Mouse (Mus musculus) large intestine, adult 2 months (tissue): ENCODE measurements around the gene Gab1. TPM values are rescaled to one million over a fixed set of nuclear protein-coding genes. Genes with fewer than 3 reads are reported as not detected.

Experiments used
- DNase-seq: peaks from one replicate; pipeline ENCODE4 v3.0.0-alpha.2; 2012; ENCODE audit warnings: low read depth, low spot score
- WGBS: fragments of 180-500 bp; shearing (Covaris S2); methylation state at CpG from one replicate; pipeline ENCODE4 v1.1.7; 2018; 5-methylcytosine and 5-hydroxymethylcytosine counted together
- polyA plus RNA-seq: library from polyadenylated mRNA; depleted of rRNA; stranded (reverse); fragments of >200 nt; gene quantifications from 2 replicates; pipeline ENCODE4 v1.2.3, GENCODE M21; 2012; rRNA removed

Gab1 gene
- 10.5 and 13.4 TPM in 2 replicates for polyA plus RNA-seq

- 2% methylated on average over 68 of the region's 70 CpGs for WGBS
- DNase-seq, result no peak
Observed at GRCm38 (mm10) chr8:80880196-80881106, at the start of gene Gab1. Gab1 (minus strand) TSS chr8:80880519.

DNA sequence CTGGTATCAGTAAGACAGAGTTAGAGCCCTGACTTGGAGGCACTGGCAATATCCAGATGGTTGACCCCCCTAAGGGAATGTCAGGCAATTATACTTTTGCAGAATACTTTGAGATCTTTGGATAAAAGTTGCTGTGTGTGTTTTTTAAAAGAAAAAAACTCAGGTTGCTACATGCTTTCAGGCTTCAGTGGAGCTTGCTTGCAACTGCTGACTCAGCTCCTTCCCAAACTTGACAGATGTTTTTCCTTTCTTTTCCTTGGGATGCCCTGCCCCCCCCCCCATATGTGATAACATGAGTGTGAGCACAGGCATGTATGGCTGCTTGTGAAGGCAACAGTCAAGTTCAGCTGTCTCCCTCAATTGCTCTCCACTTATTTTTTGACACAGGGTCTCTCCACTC, 48.5 kb upstream of the Gab1 start:
- DNase-seq, result no peak

GRCm38 (mm10) chr8:80923794-80924316, 43.5 kb upstream of the Gab1 start:
- DNase-seq, result no peak
- 66% methylated on average over 9 of the region's 9 CpGs for WGBS

GRCm38 (mm10) chr8:80922642-80923041, 42.3 kb upstream of the Gab1 start:
- 56% methylated on average over 6 of the region's 6 CpGs for WGBS
- no peak for DNase-seq

DNA sequence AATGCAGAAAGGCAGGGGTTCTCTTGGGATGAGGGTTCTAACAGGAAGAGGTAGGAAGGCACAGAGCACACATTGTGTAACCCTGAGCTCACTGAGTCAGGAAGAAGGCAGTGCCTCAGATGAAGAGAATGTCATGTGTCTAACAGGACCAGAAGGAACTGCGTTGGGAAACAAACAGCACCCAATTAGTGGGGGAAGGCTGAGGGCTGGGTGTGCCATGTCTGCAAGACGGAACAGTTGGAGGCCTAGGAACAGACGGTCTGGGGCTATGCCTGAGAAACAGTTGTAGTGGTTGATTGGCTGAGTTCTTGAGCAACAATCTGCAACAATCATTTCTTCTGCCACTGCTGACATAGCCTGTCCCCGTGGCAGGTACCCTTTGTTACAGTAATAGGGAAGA, 38.8 kb upstream of the Gab1 start:
- DNase-seq, result no peak
- WGBS, result 68% methylated on average over 4 of the region's 4 CpGs

GRCm38 (mm10) chr8:80918531-80918930, 38.2 kb upstream of the Gab1 start:
- WGBS, result 91% methylated on average over 6 of the region's 6 CpGs
- no peak for DNase-seq

GRCm38 (mm10) chr8:80916463-80917235, 36.3 kb upstream of the Gab1 start:
- no peak for DNase-seq
- 69% methylated on average over 11 of the region's 11 CpGs for WGBS

DNA sequence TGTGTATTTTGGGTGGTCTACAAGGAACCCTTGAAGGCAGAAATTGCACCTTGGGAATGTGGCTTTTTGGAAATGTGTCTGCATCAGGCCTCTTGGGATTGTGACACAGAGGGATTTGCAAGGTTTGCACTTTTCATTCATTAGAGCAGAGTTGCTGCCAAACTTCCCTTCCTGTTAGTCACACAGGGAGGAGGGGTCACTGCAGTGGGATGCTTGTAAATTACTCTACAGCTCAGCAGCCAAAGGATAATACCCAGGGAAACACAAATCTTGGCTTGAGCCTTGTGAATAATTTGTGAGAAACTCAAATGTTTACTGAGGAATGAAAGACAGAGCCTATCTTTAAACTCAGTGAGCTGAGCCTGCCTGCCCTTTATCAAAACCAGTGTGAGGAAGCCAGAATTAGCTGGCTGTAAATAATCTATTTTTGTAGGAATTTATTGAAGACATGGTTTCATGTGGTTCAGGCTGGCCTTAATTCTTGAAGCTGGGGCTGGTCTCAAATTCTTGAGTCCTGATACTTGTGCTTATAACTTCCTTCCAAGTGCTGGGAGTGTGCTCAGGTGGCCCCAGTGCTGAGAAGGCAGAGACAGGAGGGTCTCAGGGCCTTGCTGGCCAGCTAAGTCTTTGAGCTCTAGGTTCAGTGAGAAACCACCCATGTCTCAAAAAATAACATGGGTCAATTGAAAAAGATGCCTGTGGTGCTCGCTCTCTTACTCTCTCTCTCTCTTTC, 32.9 kb upstream of the Gab1 start:
- DNase-seq, result no peak
- WGBS, result 95% methylated on average over 1 of the region's 1 CpGs

DNA sequence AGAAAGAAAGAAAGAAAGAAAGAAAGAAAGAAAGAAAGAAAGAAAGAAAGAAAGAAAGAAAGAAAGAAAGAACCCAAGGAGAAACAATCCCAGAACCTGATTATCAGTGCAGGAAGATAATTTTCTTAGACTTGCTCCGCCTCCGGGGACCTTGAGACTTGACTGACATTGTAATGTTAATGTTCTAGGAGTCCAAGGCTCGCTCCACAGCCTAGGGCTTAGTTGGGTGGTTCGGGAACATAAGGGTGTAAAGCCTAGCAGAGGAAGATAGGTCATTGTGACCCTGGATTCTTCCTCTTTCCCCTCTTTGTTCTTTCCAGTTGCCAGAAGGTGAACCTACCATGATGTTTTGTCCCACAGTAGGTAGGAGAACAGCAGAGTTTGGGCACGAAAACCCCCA, 31.1 kb upstream of the Gab1 start:
- no peak for DNase-seq
- 77% methylated on average over 5 of the region's 5 CpGs for WGBS

DNA sequence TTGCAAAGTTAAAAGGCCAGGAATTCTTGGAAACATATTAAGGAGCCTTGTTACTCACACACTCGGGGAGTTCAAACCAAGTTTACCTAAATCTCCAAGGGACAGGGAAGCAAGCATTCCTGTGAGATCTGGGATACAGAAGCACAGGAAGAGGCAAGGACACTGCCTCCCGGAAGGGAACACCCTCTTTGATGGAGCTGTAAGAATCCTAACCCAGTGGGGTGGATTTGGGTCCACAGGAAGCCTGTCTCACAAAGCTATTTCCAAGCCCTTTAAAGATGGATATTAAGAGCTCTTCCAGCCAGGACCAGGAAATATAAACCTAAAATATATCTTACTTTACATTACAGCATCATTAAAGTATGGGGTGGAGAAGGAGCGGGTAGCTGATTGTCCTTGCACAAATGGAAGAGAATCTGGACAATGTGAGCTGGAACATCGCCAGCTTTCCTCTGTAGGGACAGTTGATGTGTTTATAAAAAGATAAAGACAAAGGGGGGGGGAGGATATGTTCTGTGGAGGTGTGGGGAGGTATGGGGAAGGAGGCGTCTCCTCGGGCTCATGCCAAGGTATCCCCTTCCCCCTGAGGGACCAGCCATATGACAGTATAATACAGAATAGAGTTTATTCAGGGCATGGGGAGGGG, 28.1 kb upstream of the Gab1 start:
- 50% methylated on average over 6 of the region's 6 CpGs for WGBS

DNA sequence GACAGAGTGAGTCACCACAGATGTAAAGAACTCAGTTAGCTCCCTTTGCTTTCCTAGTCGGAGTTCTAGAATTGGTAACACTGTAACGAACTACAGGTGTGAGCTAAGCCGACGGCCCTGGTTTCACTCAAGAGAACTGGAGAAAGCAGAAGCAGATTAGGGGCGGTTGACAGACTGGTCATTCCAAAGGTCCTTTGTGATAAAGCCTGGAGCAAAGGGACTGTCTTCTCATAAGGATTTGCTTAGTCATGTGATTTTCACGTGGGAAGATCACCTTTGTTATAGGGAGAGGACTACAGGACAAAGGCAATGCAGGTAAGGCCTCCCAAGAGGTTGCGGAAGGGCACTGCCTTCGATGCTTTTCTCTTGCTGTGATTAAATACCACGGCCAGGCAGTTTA, 22.0 kb upstream of the Gab1 start:
- WGBS, result 76% methylated on average over 9 of the region's 9 CpGs

More for the DNA sequence above, 28.1 kb upstream of the Gab1 start:
- no peak for DNase-seq

GRCm38 (mm10) chr8:80899364-80899763, 19.0 kb upstream of the Gab1 start:
- no peak for DNase-seq

More for the DNA sequence above, 22.0 kb upstream of the Gab1 start:
- DNase-seq, result no peak

- DNase-seq, result no peak
- 69% methylated on average over 5 of the region's 5 CpGs for WGBS
Observed at GRCm38 (mm10) chr8:80896026-80896425, 15.7 kb upstream of the Gab1 start.

- 11% methylated on average over 6 of the region's 6 CpGs for WGBS
- DNase-seq, result no peak
Observed at GRCm38 (mm10) chr8:80895397-80895796, 15.1 kb upstream of the Gab1 start.

DNA sequence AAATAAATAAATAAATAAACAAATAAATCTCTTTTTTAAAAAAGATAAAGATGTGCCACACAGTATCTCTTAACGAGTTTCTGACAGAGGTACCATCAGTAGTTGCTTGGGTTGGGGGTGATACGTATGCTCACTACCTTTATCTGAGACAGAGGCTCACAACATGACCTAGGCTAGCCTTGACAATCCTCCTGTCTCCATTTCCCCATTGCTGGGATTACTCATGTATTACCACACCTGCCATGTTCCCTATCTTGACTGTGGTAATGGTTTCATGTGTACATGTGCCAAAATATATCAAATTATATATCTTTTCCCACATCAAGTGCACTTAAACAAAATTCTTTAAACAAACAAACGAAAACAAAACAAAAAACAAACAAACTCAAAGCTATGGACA, 14.2 kb upstream of the Gab1 start:
- 76% methylated on average over 3 of the region's 3 CpGs for WGBS
- DNase-seq, result no peak

DNA sequence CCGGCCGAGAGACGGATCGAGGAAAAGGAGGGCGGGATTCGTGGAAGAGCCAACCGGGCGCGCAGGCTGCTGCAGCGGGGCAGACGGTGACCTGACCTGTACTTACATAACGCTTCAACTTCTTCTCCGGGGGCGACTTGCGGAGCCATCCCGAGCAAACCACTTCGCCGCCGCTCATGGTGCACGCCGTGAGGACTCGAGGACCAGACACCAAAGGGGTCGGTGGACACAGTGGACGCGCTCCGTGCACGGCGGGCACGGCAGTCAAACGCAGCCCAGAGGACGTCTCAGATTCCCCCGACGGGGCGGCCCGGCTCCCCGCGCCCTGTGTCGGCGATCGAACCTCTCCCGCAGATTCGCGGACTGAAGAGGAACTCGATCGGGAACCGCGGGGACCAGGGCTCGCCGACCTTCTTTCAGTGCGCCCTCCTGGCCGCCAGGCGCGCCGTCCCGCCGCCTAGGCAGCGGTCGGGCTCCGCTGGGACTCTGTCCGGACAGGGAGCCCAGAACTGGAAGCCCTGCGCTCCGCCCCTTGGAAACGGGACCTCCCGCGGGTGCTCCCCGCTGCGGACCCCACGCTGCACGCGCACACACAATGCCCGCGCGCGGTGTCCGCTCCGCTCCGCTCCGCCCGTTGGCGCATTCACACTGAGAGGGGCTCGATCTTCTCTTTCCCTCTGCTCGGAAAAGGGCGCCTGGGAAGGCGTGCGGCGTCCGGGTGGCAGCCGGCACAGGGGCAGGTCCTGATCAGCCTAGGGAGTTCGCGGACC, 708 bp downstream of the Gab1 start:
- under 1% methylated on average over 90 of the region's 90 CpGs for WGBS
- DNase-seq, result no peak

DNA sequence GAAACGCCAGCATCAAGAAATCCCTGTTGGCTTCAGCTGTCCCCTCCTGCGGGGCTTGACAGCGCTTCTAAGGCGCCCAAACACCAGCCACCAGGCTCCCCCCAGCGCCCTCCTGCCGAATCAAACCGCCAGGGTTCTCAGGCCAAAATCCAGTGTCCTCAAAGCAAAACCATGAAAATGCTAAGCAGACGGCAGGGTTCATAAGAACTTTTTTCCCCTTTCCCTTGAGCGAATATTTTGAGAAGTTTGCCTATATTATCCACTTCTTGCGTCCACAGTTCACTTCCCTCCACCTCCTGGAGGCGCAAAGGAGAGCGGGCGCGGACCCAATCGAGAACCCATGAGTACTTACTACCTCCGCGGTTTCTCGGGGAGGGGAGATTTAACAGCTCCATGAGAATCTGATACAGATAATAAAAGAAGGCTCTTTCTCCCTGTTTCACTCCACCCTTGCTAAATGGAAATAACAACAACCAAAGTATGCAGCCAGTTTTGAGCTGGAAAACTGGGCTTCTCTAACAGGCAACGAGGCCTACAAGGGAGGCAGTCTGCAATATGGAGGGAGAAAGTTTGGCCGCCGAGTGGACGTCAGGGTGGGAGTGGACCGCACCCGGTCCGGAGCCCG, 1.4 kb downstream of the Gab1 start:
- under 1% methylated on average over 26 of the region's 26 CpGs for WGBS
- no peak for DNase-seq

- 35% methylated on average over 9 of the region's 9 CpGs for WGBS
- DNase-seq, result no peak
Observed at GRCm38 (mm10) chr8:80878146-80878545, 2.2 kb downstream of the Gab1 start.
